Mouse (Mus musculus) lung, postnatal 14 days (tissue): Measurements from ENCODE around the gene Fkbp6.

Source experiments
- DNase-seq: peaks from one replicate; pipeline ENCODE4 v3.0.0; 2021

The Fkbp6 gene

DNA sequence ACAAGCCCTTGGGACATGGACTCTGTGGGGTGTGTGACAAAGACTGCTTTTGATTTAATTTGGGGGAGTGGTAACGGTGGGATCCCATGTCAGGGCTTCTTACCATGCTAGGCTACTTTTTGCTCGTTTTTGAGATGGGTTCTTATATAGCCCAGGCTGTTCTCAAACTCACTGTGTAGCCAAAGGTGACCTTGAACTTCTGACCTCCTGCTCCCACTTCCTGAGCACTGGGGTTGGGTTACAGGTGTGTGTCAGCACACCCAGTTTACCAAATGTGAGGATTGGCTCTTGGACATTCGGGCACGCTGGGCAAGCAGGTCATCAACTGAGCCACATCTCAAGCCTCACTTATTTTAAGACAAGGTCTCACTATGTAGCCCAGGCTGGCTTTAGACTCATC lies 79.5 kb downstream of the Fkbp6 start:
- no peak for DNase-seq

DNA sequence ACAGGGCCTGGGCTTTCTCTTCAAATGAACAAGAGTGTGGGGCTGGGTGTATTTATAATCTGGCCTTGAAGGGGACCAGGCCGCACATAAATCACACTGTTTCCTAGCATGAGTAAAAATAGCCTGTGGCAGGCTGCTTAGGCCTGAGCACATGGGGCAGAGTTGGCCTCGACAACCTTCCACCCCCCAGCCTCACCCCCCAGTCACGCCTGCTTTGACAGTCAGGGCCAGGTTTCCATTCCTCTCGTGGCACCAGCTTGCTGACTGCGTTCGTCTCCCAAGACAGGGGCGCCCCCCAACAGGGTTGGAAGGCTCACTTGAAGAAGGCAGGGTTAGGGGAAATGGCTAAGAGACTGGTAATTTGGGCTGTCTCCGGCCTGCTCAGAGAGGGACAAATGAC lies 80.4 kb downstream of the Fkbp6 start:
- no peak for DNase-seq

DNA sequence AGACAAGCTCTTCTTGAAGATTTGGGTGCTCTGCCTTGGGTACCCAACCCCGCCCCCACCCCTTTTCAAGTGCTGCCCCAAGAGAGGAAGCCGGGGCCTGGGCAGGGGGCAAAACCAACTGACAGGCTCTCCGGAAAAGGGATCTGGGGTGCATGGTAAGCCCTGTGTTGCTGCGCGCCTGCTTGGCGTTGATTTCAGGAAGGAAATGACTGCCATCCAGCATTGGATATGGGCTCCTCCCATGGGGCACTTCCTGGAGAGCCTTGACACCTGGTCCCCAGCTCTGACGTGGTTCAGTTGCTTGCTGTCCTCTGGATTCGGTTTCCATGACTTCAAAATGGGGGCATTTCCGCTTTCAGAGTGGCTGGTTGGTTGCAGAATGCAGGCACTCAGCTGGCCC lies 85.3 kb downstream of the Fkbp6 start:
- DNase-seq: no peak

DNA sequence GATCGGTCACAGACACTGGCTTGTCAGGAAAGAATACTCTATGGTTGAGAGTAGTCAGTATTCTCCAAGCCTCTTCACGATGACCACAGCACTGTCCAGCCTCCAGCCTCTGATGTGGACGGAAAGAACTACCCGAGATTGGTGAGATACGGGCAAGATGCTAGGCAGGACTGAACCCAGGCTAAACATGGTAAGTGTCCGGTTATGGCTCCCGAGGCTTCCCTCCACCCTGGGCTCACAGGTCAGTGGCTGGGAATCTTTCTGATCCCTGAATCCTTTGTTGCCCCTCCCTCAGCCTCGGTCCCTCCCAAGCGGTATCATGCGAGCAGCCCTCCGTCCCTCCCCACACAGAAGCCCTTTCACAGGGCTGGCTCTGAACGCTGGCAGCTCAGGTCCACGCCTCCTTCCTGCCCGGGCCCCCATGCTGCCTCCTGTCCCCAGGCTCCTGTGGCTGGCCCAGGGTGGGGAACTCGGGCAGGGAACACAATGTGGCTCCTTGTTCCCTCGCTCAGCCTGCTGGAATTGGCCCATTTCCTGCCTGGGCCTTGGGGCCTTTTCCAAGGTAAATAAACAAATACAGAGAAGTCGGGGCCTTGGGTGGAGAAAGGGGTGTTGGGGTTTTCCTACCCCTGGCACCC lies 85.9 kb downstream of the Fkbp6 start:
- peak; percentile 56 for DNase-seq

GRCm38 (mm10) chr5:135258280-135259150 lies 91.3 kb downstream of the Fkbp6 start:
- DNase-seq: no peak

- no peak for DNase-seq
Observed at GRCm38 (mm10) chr5:135257559-135257958, 92.3 kb downstream of the Fkbp6 start.

DNA sequence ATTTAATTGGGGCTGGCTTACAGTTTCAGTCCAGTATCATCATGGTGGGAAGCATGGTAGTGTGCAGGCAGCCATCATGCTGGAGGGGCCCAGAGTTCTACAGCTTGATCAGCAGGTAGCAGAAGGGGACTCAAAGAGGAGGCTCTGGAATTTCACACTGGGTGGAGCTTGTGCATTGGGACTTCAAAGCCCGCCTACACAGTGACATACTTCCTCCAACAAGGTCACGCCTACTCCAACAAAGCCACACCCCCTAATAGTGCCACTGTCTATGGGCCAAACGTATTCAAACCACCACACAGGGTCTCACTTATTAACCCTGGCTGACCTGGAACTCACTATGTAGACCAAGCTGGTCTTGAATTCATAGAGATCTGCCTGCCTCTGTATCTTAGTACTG lies 93.7 kb downstream of the Fkbp6 start:
- no peak for DNase-seq

DNA sequence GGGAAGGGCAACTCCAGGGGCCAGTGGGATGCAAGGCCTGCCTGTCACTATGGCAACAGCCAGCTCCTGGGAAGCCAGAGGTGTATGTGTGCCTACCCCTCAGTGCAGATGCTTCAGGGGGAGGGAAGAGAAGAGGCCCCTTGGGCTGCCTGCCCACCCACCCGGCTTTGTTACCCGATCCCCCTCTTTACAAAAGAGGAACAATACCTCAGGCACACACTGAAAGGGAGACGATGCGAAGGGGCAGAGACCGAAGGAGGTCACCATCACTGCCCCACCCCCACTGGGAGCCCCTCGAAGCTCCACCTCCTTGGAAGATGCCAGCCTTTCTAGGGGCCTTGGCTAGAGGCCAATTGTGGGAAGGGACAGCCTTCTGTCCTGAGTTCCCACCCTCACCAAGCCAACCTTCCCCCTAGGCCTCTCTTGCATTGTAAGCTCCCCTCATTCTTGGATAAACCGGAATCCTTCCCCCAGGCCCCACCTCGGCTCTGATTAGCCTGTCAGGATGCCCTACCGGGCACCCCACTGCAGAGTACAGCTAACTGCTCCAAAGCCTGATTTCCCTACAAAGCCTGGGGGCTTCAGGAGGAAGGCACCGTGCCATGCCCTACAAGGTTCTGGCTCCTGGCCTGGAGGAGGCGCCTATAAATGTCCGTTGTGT lies 96.0 kb downstream of the Fkbp6 start:
- DNase-seq: no peak

DNA sequence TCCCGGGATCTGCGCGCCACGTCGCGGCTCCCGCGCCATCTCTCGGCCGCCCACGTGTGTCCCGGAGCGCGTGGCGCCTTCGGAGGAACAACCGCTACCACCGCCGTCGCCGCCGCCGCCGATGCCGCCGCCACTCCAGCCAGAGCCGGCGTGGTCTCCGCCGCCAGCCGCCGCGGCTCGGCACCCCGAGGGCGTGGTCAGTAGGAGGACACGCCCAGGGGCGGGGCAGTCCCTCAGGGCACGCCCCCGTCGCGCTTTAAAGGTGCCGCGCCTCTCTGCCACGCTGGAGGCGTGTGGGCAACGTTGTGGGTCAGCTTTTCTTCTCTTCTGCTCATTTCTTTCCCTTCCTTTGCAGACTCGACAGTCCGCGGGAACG lies 98.8 kb downstream of the Fkbp6 start, which contains the start of gene Fzd9:
Gene Fzd9, minus strand, starts transcription at position 152 of the 376 bp plus-strand sequence.
- peak; percentile 83 for DNase-seq

GRCm38 (mm10) chr5:135250186-135251078 lies 99.4 kb downstream of the Fkbp6 start:
- DNase-seq: no peak

DNA sequence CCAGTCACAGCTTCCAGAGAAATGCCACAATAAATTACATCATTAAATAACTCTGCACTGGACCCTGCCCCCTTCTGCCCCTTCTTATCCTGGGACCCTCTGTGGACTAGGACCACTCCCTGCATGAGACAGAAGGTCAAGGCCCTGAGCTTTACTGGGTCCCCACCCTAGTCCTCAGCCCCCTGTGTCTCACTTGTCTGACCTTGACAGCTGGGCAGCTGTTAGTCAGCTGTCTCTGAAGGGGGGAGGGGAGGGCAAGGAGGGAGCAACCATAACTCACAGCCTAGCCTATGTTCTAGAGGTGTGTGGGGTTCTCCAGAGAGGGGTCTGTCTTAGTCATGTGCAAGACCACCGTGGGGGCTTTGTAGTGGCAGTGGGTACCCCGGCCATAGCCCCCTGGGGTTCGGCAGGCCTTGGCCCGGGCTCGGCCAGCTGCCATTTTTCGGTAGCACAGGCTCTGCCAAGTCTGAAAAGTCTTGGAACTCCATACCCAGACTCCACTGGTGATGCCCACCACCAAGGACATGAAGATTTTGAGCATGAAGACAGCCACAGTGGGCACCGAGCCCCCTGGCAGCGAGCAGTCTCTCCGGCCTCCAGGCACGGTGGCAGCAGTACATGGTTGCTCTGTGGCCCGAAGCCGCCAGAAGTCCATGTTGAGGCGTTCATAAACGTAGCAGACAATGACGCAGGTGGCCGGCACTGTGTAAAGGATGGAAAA lies 100.7 kb downstream of the Fkbp6 start:
- no peak for DNase-seq

- no peak for DNase-seq
Observed at GRCm38 (mm10) chr5:135247337-135247736, 102.5 kb downstream of the Fkbp6 start.

DNA sequence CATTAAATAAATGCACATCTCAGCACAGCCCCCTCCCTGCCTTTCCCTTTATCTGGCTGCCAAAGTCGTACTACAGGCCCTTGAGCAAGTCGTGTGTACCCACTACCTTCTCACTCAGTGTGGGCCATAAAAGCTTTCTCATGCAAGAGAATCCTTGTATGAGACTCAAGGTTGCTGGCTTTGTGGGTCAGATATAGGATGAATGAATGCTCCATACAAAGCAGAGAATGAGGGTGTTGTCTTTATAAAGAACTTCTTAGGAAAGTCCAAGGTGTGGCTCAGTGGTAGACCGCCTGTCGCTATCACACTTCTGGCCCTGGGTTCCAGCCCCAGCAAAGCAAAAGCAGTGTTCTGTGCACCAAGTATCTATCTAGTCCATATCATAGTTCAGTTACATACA lies 103.3 kb downstream of the Fkbp6 start:
- DNase-seq: no peak

DNA sequence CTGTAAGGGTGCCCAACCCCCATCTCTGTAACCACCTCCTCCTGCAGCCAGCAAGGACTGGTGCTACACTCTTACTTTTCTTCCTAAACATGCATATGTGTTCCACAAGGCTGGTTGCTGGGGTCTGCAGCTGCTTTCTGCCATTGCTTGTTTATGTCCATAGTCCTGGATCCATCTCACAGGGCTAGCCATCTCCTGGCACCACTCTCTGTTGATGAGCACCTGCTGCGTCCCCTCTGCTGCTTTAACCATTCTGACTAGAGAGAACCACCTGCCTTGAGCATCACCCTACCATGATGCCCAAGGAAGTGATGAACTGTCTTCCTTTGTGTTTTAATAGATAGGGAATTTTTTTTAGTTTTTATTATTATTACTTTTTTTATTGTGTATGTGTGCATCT lies 106.7 kb downstream of the Fkbp6 start:
- no peak for DNase-seq

DNA sequence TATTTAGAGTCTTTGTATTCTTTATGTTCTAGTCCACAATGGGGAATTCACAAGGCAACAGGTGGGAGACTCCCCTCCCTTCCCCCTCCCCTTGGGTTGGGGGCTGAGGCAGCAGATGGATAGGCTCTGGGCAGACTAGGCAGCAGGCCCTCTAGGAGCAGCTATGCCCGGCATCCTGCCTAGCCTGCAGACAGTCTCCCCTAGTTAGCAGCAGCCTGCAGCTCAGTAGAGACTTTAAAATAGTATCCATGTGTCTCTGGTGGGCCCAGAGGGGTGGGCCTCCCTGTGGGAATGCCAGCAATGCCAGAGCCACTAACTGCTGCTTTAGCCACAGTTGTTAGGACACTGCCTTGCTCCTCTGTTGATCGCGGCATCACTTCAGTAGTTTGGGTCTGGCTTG lies 107.2 kb downstream of the Fkbp6 start:
- no peak for DNase-seq

DNA sequence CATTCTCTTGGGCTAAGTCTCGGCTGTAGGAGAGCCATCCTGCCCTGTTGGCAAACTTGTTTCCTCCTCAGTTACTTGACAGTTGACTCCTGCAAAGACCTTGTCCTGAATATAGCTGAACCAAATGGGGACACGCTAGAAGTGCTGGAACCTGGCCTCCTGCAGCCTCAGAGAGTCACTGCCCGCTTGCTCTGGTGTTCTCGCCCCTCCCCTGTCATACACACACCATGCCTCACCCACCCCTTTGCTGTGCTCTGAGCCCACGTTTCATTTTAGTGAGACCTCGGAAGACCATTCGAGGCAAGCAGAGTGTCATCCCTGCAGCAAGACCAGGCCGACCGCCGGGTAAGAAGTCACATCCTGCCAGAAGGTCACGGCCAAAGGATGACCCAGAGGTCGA lies 107.7 kb downstream of the Fkbp6 start:
- no peak for DNase-seq
